In the genomic region with DNA sequence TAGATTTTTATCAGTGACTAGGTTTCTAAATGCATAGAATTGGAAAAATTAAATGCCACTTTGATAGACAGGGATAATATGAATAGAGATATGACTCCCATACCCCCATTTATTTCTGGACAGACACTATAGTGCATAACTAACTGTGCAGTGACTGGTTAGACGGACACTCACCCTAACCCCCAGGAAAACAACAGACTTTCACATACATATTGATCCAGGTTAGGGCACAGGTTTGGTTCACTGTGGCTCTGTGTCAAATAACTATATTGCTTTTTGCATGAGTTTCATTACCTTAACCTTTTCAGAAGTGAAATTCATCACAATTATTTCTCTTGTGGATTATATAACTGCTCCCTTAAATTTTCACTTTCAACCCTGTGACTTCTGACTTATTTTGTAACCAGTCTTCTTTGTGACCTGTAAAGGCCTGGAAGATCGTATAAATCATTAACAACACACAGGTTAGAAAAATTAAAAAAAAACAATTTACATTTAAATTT, we compare ENCODE assay signal across 14 mouse cellular contexts.
DNase-seq lines count a peak whose midpoint lies in the region; ATAC-seq and TF ChIP-seq lines count a peak whose summit lies in the region.
"Had no signal": no experiment of that assay in that cellular context is flagged by ENCODE, and none has a peak within 500 bp of the region (broad histone marks: within the 10 kb centered on the region; RNA-seq: fewer than 3 reads in every experiment).

No protein-coding gene starts in this region.

- H3K4me1 ChIP-seq in neural tube, embryonic 11.5 days (ENCODE audit: control insufficient read depth, insufficient read depth, low read length): 0 out of 2 replicates have a peak, but pooled peaks cover 4% of the 10 kb centered on the region
- peaks cover 12% of the 10 kb centered on the region; the same call in 1 of the 2 replicates for H3K4me1 ChIP-seq in forebrain, postnatal 0 days (ENCODE audit: insufficient read depth)
- H3K4me1 ChIP-seq in midbrain, embryonic 12.5 days: peaks cover 31% of the 10 kb centered on the region

- ATAC-seq in neural tube, embryonic 11.5 days (ENCODE audit: insufficient read depth, low FRiP score, low TSS enrichment): no peak
- no peak for ATAC-seq in forebrain, postnatal 0 days
- ATAC-seq in midbrain, embryonic 12.5 days (ENCODE audit: low FRiP score, low read depth): no peak

- H3K36me3 ChIP-seq in neural tube, embryonic 11.5 days (ENCODE audit: control insufficient read depth, insufficient read depth, low read length): peaks cover 3% of the 10 kb centered on the region
- peaks cover 5% of the 10 kb centered on the region; the same call in 1 of the 2 replicates for H3K36me3 ChIP-seq in forebrain, postnatal 0 days (ENCODE audit: insufficient read depth)
- peaks cover 22% of the 10 kb centered on the region for H3K36me3 ChIP-seq in midbrain, embryonic 12.5 days
- H3K36me3 ChIP-seq: heart, embryonic 12.5 days; limb, embryonic 15.5 days had no signal

- peak overlapping the region; percentile 98 for H3K9ac ChIP-seq in neural tube, embryonic 11.5 days (ENCODE audit: low read length)
- H3K9ac ChIP-seq in forebrain, postnatal 0 days: peak overlapping the region; percentile 89
- peak overlapping the region; percentile 100 for H3K9ac ChIP-seq in midbrain, embryonic 12.5 days (replicated peaks)
- H3K9ac ChIP-seq: heart, embryonic 12.5 days; limb, embryonic 15.5 days had no signal

- WGBS in neural tube, embryonic 11.5 days: 21% methylated on average over 2 of the region's 2 CpGs
- 32% methylated on average over 2 of the region's 2 CpGs for WGBS in forebrain, postnatal 0 days
- WGBS in midbrain, embryonic 12.5 days: 16% methylated on average over 2 of the region's 2 CpGs

- H3K9me3 ChIP-seq in neural tube, embryonic 11.5 days (ENCODE audit: control insufficient read depth, low read length): no peaks in the 10 kb centered on the region
- no peaks in the 10 kb centered on the region for H3K9me3 ChIP-seq in forebrain, postnatal 0 days (ENCODE audit: low read length)
- H3K9me3 ChIP-seq in midbrain, embryonic 12.5 days: no peaks in the 10 kb centered on the region
- H3K9me3 ChIP-seq: heart, embryonic 12.5 days; limb, embryonic 15.5 days had no signal

- no peak for TF ChIP-seq CTCF in forebrain, postnatal 0 days (IDR thresholded peaks at IDR 0.05; ENCODE audit: low read depth)

- H3K27me3 ChIP-seq in neural tube, embryonic 11.5 days (ENCODE audit: control insufficient read depth, insufficient read depth, low read length): peaks cover 6% of the 10 kb centered on the region
- H3K27me3 ChIP-seq in forebrain, postnatal 0 days (ENCODE audit: insufficient read depth, low read length): no peaks in the 10 kb centered on the region
- H3K27me3 ChIP-seq in midbrain, embryonic 12.5 days: no peaks in the 10 kb centered on the region

- peak overlapping the region; percentile 72 for H3K4me3 ChIP-seq in neural tube, embryonic 11.5 days (ENCODE audit: low read depth, low read length)
- peak overlapping the region; percentile 57 for H3K4me3 ChIP-seq in forebrain, postnatal 0 days (ENCODE audit: low read depth, low read length)
- H3K4me3 ChIP-seq in midbrain, embryonic 12.5 days: peak overlapping the region; percentile 85
- H3K4me3 ChIP-seq: heart, embryonic 12.5 days; limb, embryonic 15.5 days had no signal

- DNase-seq in neural tube, embryonic 11.5 days (ENCODE audit: low spot score): no peak
- DNase-seq in neural tube, embryonic 10.5 days (ENCODE audit: extremely low spot score, low spot score): no peak
- no peak for DNase-seq in forebrain, postnatal 0 days
- no peak for DNase-seq in thymus, adult 18-20 months
- DNase-seq in spleen, postnatal 14 days (ENCODE audit: low spot score in 2 of 2): no peak
- DNase-seq in heart, adult 11 months: no peak
- DNase-seq: cerebellum, postnatal 36 days; gastrocnemius, postnatal 10 days; lung, adult 2 months; right cerebral cortex, postnatal 4 days; thymus, postnatal 25 days had no signal

- peak overlapping the region; percentile 70 for H3K4me2 ChIP-seq in neural tube, embryonic 11.5 days (ENCODE audit: low read depth)
- H3K4me2 ChIP-seq in forebrain, postnatal 0 days (ENCODE audit: low read depth): peak overlapping the region; percentile 75
- H3K4me2 ChIP-seq in midbrain, embryonic 12.5 days (replicated peaks): peak overlapping the region; percentile 78
- H3K4me2 ChIP-seq: limb, embryonic 15.5 days had no signal

- H3K27ac ChIP-seq in neural tube, embryonic 11.5 days (ENCODE audit: low read depth, low read length): peak overlapping the region; percentile 99
- H3K27ac ChIP-seq in forebrain, postnatal 0 days (ENCODE audit: low read depth, low read length): peak overlapping the region; percentile 91
- peak overlapping the region; percentile 99 for H3K27ac ChIP-seq in midbrain, embryonic 12.5 days (replicated peaks)
- H3K27ac ChIP-seq: limb, embryonic 15.5 days had no signal
